8 mouse cellular contexts compared by ENCODE assay signal in genomic region chr9:48481214-48482134, GRCm38 (mm10). TPM values are rescaled to one million over a fixed set of nuclear protein-coding genes. Genes with fewer than 3 reads are reported as not detected.
DNase-seq lines count a peak whose midpoint lies in the region; ATAC-seq and TF ChIP-seq lines count a peak whose summit lies in the region.

No protein-coding gene starts in this region.

- peak overlapping the region; percentile 96 for H3K4me2 ChIP-seq in forebrain, postnatal 0 days (ENCODE audit: low read depth)
- peak overlapping the region; percentile 66 for H3K4me2 ChIP-seq in liver, embryonic 14.5 days (ENCODE audit: low read depth)
- H3K4me2 ChIP-seq in stomach, embryonic 14.5 days (replicated peaks; ENCODE audit: low read depth, low read length) = peak overlapping the region; percentile 59

- peak; percentile 31 for DNase-seq in embryo, embryonic 10.5 days (ENCODE audit: low spot score)
- DNase-seq in embryo, embryonic 10 days (ENCODE audit: low spot score) = no peak
- no peak for DNase-seq in forebrain, postnatal 0 days
- DNase-seq in liver, embryonic 14.5 days (ENCODE audit: low read depth in 3 of 3, low spot score in 3 of 3) = no peak
- no peak for DNase-seq in frontal cortex, postnatal 14 days (ENCODE audit: low spot score in 2 of 2)
- no peak for DNase-seq in left cerebral cortex, postnatal 4 days

- no peak for TF ChIP-seq EP300 in ES-Bruce4 (IDR thresholded peaks at IDR 0.05; ENCODE audit: insufficient read depth, low read depth, low read length)
- no peak for TF ChIP-seq EP300 in liver, embryonic 14.5 days (IDR thresholded peaks at IDR 0.05; ENCODE audit: low read depth)

- H3K9ac ChIP-seq in ES-Bruce4 (ENCODE audit: low read depth, poor library complexity, severe bottlenecking) = peak overlapping the region; percentile 57
- no peak overlapping the region for H3K9ac ChIP-seq in forebrain, postnatal 0 days
- peak overlapping the region; percentile 45 for H3K9ac ChIP-seq in liver, embryonic 14.5 days (replicated peaks)
- no peak overlapping the region for H3K9ac ChIP-seq in stomach, embryonic 14.5 days (replicated peaks; ENCODE audit: low read depth, low read length)

- intact Hi-C loops in left cerebral cortex, postnatal 4 days (cut with DNase I) = no loop called here

- no peaks in the 10 kb centered on the region for H3K9me3 ChIP-seq in ES-Bruce4 (replicated peaks; ENCODE audit: control insufficient read depth, insufficient read depth, low read length, poor library complexity, severe bottlenecking)
- H3K9me3 ChIP-seq in forebrain, postnatal 0 days (ENCODE audit: low read length) = no peaks in the 10 kb centered on the region
- H3K9me3 ChIP-seq in liver, embryonic 14.5 days (ENCODE audit: control insufficient read depth, low read length) = no peaks in the 10 kb centered on the region
- H3K9me3 ChIP-seq in stomach, embryonic 14.5 days (ENCODE audit: control insufficient read depth, low read depth, low read length) = no peaks in the 10 kb centered on the region

- no peaks in the 10 kb centered on the region for H3K27me3 ChIP-seq in ES-Bruce4 (ENCODE audit: control insufficient read depth, insufficient read depth, low read length, poor library complexity, severe bottlenecking)
- no peaks in the 10 kb centered on the region for H3K27me3 ChIP-seq in forebrain, postnatal 0 days (ENCODE audit: insufficient read depth, low read length)
- H3K27me3 ChIP-seq in liver, embryonic 14.5 days (ENCODE audit: control insufficient read depth, insufficient read depth, low read length) = no peaks in the 10 kb centered on the region
- H3K27me3 ChIP-seq in stomach, embryonic 14.5 days (ENCODE audit: control insufficient read depth, insufficient read depth, low read length) = no peaks in the 10 kb centered on the region

- H3K27ac ChIP-seq in ES-Bruce4 (ENCODE audit: insufficient read depth, low read length) = no peak overlapping the region
- no peak overlapping the region for H3K27ac ChIP-seq in forebrain, postnatal 0 days (ENCODE audit: low read depth, low read length)
- peak overlapping the region; percentile 12; the same call in 1 of the 2 replicates for H3K27ac ChIP-seq in liver, embryonic 14.5 days
- H3K27ac ChIP-seq in stomach, embryonic 14.5 days (ENCODE audit: low read length) = no peak overlapping the region

- 28% methylated on average over 20 of the region's 20 CpGs for WGBS in forebrain, postnatal 0 days
- 36% methylated on average over 20 of the region's 20 CpGs for WGBS in liver, embryonic 14.5 days (ENCODE audit: insufficient replicate concordance)
- WGBS in stomach, embryonic 14.5 days = 32% methylated on average over 20 of the region's 20 CpGs

- peaks cover 2% of the 10 kb centered on the region; the same call in 1 of the 2 replicates for H3K36me3 ChIP-seq in ES-Bruce4 (ENCODE audit: control insufficient read depth, insufficient read depth, low read length, poor library complexity, severe bottlenecking)
- H3K36me3 ChIP-seq in forebrain, postnatal 0 days (ENCODE audit: insufficient read depth) = peaks cover 1% of the 10 kb centered on the region; the same call in 1 of the 2 replicates
- peaks cover 2% of the 10 kb centered on the region for H3K36me3 ChIP-seq in liver, embryonic 14.5 days (replicated peaks; ENCODE audit: control insufficient read depth, insufficient read depth, low read depth)
- H3K36me3 ChIP-seq in stomach, embryonic 14.5 days (ENCODE audit: control insufficient read depth, insufficient read depth, low read length) = no peaks in the 10 kb centered on the region; the same call in 1 of the 2 replicates

- H3K4me3 ChIP-seq in ES-Bruce4 (ENCODE audit: low read depth, low read length) = no peak overlapping the region
- H3K4me3 ChIP-seq in forebrain, postnatal 0 days (ENCODE audit: low read depth, low read length) = peak overlapping the region; percentile 70
- peak overlapping the region; percentile 66 to 78 for H3K4me3 ChIP-seq in liver, embryonic 14.5 days (ENCODE audit: insufficient read depth in 1 of 2, low read depth in 2 of 2, low read length in 2 of 2)
- peak overlapping the region; percentile 89 for H3K4me3 ChIP-seq in stomach, embryonic 14.5 days (ENCODE audit: low read depth, low read length)

- TF ChIP-seq CTCF in ES-Bruce4 (IDR thresholded peaks at IDR 0.05; ENCODE audit: low read depth, low read length) = no peak
- no peak for TF ChIP-seq CTCF in forebrain, postnatal 0 days (IDR thresholded peaks at IDR 0.05; ENCODE audit: low read depth)
- no peak for TF ChIP-seq CTCF in liver, embryonic 14.5 days (IDR thresholded peaks at IDR 0.05; ENCODE audit: low read depth)

- ATAC-seq in forebrain, postnatal 0 days = no peak
- ATAC-seq in liver, embryonic 14.5 days (ENCODE audit: insufficient read depth) = no peak
- no peak for ATAC-seq in stomach, embryonic 14.5 days (ENCODE audit: insufficient number of reproducible peaks, insufficient read depth, low FRiP score, low read depth)

- H3K4me1 ChIP-seq in ES-Bruce4 (ENCODE audit: control insufficient read depth, insufficient read depth, low read length) = no peaks in the 10 kb centered on the region
- no peaks in the 10 kb centered on the region; the same call in 1 of the 2 replicates for H3K4me1 ChIP-seq in forebrain, postnatal 0 days (ENCODE audit: insufficient read depth)
- peaks cover 6 to 9% of the 10 kb centered on the region in 2 experiments for H3K4me1 ChIP-seq in liver, embryonic 14.5 days (replicated peaks; ENCODE audit: control insufficient read depth in 2 of 2, insufficient read depth in 2 of 2, low read length in 1 of 2)
- 0 out of 2 replicates have a peak, but pooled peaks cover 3% of the 10 kb centered on the region for H3K4me1 ChIP-seq in stomach, embryonic 14.5 days (ENCODE audit: control insufficient read depth, insufficient read depth, low read length)

- no peak for TF ChIP-seq POLR2A in ES-Bruce4 (IDR thresholded peaks at IDR 0.05; ENCODE audit: insufficient read depth, low read length)

RNA-seq across cellular contexts. Expression of gene Rexo2, which starts 1.1 kb away (rescaled TPM):
- 55.9 and 61.1 TPM in 2 replicates for polyA plus RNA-seq in ES-Bruce4 (2011; ENCODE audit: insufficient read depth, insufficient read length, low read depth, missing spikeins)
- 61.2 and 83.9 TPM in 2 replicates for total RNA-seq in forebrain, postnatal 0 days (2014; rRNA removed)
- 108 and 109 TPM in 2 replicates for polyA plus RNA-seq in forebrain, postnatal 0 days (2015; fragmentation: Nextera tagmentation; extraction: Ambion mirVana)
- 40.9 and 64.4 TPM in 2 replicates for polyA plus RNA-seq in liver, embryonic 14.5 days (2012; rRNA removed)
- polyA plus RNA-seq in liver, embryonic 14.5 days (2014; fragmentation: Nextera tagmentation; extraction: Ambion mirVana) = 95.7 and 95.8 TPM in 2 replicates
- polyA plus RNA-seq in stomach, embryonic 14.5 days (2014; fragmentation: Nextera tagmentation; extraction: Ambion mirVana) = 89.5 and 95.0 TPM in 2 replicates
- 100 to 1,000 TPM in 1 of 2 experiments, 10 to 100 TPM in 1; 92.2 to 105 TPM for total RNA-seq in left cerebral cortex, postnatal 4 days (2021)

RNA-seq across cellular contexts. Expression of gene Rbm7, which starts 13.6 kb away (rescaled TPM):
- 60.7 and 61.6 TPM in 2 replicates for polyA plus RNA-seq in ES-Bruce4 (2011; ENCODE audit: insufficient read depth, insufficient read length, low read depth, missing spikeins)
- 70.9 and 74.4 TPM in 2 replicates for total RNA-seq in forebrain, postnatal 0 days (2014; rRNA removed)
- 86.8 and 92.7 TPM in 2 replicates for polyA plus RNA-seq in forebrain, postnatal 0 days (2015; fragmentation: Nextera tagmentation; extraction: Ambion mirVana)
- 16.9 and 19.7 TPM in 2 replicates for polyA plus RNA-seq in liver, embryonic 14.5 days (2012; rRNA removed)
- polyA plus RNA-seq in liver, embryonic 14.5 days (2014; fragmentation: Nextera tagmentation; extraction: Ambion mirVana) = 56.1 and 60.9 TPM in 2 replicates
- 116 and 123 TPM in 2 replicates for polyA plus RNA-seq in stomach, embryonic 14.5 days (2014; fragmentation: Nextera tagmentation; extraction: Ambion mirVana)
- total RNA-seq in left cerebral cortex, postnatal 4 days (2021) = 10 to 100 TPM; 39.2 to 42.9 TPM

RNA-seq across cellular contexts. Expression of gene Gm5617, which starts 13.8 kb away (rescaled TPM):
- 11.8 and 16.1 TPM in 2 replicates for polyA plus RNA-seq in ES-Bruce4 (2011; ENCODE audit: insufficient read depth, insufficient read length, low read depth, missing spikeins)
- total RNA-seq in forebrain, postnatal 0 days (2014; rRNA removed) = 24.4 and 24.6 TPM in 2 replicates
- 23.3 and 30.7 TPM in 2 replicates for polyA plus RNA-seq in forebrain, postnatal 0 days (2015; fragmentation: Nextera tagmentation; extraction: Ambion mirVana)
- 10.5 and 16.0 TPM in 2 replicates for polyA plus RNA-seq in liver, embryonic 14.5 days (2012; rRNA removed)
- 16.4 and 19.3 TPM in 2 replicates for polyA plus RNA-seq in liver, embryonic 14.5 days (2014; fragmentation: Nextera tagmentation; extraction: Ambion mirVana)
- 36.1 and 39.3 TPM in 2 replicates for polyA plus RNA-seq in stomach, embryonic 14.5 days (2014; fragmentation: Nextera tagmentation; extraction: Ambion mirVana)
- 10 to 100 TPM in 1 of 2 experiments, 1 to 10 TPM in 1; 7.3 to 10.1 TPM for total RNA-seq in left cerebral cortex, postnatal 4 days (2021)

Comparison
In these comparisons a context has a peak if more than half of its experiments do, and no peak if none do; other contexts are left out.
1. H3K9ac ChIP-seq: peak in ES-Bruce4 (single experiment) and liver, embryonic 14.5 days (single experiment); none in forebrain, postnatal 0 days (single experiment) and stomach, embryonic 14.5 days (single experiment).
2. Peak in every context shown above with its lines, with median percentiles within 50 percentile points of each other: H3K4me2 ChIP-seq.